8 mouse cellular contexts compared by ENCODE assay signal in the genomic region with DNA sequence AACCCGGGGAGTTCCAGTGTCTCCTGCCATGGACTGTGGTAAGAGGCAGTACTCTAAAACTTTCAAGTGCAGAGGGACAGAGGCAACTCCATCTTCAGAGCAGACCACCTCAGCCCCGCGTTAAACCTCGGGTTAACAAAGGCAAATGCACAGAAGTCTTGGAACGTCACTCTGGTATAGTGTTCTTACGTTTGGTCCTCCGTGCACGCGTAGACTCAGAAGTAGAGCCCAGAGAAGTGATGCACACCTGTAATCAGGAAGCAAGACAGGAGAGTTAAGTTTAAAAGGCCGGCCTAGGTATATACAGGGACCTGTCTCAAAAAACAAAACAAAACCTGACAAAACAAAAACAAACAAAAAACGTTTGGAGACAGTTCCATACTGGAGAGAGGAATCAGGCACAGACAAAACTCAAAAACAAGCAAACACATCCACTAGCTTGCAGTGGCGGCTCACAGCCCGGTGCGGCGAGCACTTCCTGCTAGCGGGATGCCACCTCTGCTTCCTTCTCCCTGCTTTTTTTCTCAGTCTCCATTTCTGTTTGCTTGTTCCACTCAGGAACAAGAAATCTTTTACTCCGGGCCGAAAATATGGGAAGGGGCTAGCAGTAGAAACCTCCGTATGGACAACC. TPM values are rescaled to one million over a fixed set of nuclear protein-coding genes. Genes with fewer than 3 reads are reported as not detected.
A peak's percentile ranks its signal among the peaks of the same experiment; 100 is the strongest.
DNase-seq lines count a peak whose midpoint lies in the region; ATAC-seq and TF ChIP-seq lines count a peak whose summit lies in the region.

No protein-coding gene starts in this region.

- TF ChIP-seq CTCF in intestine, postnatal 0 days (IDR thresholded peaks at IDR 0.05; ENCODE audit: low read depth) = no peak

- intact Hi-C loops in left cerebral cortex, postnatal 4 days (cut with DNase I) = no loop called here

- no peaks in the 10 kb centered on the region for H3K27me3 ChIP-seq in intestine, postnatal 0 days (replicated peaks; ENCODE audit: control insufficient read depth, insufficient read depth, low read length)
- H3K27me3 ChIP-seq in stomach, embryonic 15.5 days (replicated peaks) = no peaks in the 10 kb centered on the region

- peak overlapping the region; percentile 80 for H3K4me2 ChIP-seq in intestine, postnatal 0 days (replicated peaks; ENCODE audit: low read depth)
- peak overlapping the region; percentile 76 for H3K4me2 ChIP-seq in stomach, embryonic 15.5 days

- peaks cover 6% of the 10 kb centered on the region for H3K4me1 ChIP-seq in brown adipose tissue, adult 24 weeks (ENCODE audit: control insufficient read depth, insufficient read depth, insufficient read length, low read length)
- no peaks in the 10 kb centered on the region; the same call in 1 of the 2 replicates for H3K4me1 ChIP-seq in intestine, postnatal 0 days (replicated peaks; ENCODE audit: control insufficient read depth, insufficient read depth, low read length)
- H3K4me1 ChIP-seq in stomach, embryonic 15.5 days = peaks cover 4% of the 10 kb centered on the region

- DNase-seq in left cerebral cortex, postnatal 4 days = peak; percentile 25
- no peak for DNase-seq in left cerebral cortex, adult 8-10 months (ENCODE audit: low spot score in 2 of 2)
- peak; percentile 39 for DNase-seq in forelimb bud, embryonic 11.5 days (ENCODE audit: low read depth, low spot score)
- DNase-seq in urinary bladder, postnatal 10 days (ENCODE audit: low spot score) = no peak

- 0 out of 2 replicates have a peak, but pooled peaks cover 13% of the 10 kb centered on the region for H3K9me3 ChIP-seq in intestine, postnatal 0 days (ENCODE audit: control insufficient read depth)
- 0 out of 2 replicates have a peak, but pooled peaks cover 2% of the 10 kb centered on the region for H3K9me3 ChIP-seq in stomach, embryonic 15.5 days

- peak overlapping the region; percentile 41; the same call in 1 of the 2 replicates for H3K9ac ChIP-seq in intestine, postnatal 0 days (ENCODE audit: low read depth, low read length)
- H3K9ac ChIP-seq in stomach, embryonic 15.5 days = no peak overlapping the region

- peak overlapping the region; percentile 61 for H3K4me3 ChIP-seq in brown adipose tissue, adult 24 weeks (ENCODE audit: insufficient read depth, low read depth, low read length)
- H3K4me3 ChIP-seq in intestine, postnatal 0 days (ENCODE audit: low read depth, low read length) = peak overlapping the region; percentile 66
- peak overlapping the region; percentile 70 for H3K4me3 ChIP-seq in stomach, embryonic 15.5 days (replicated peaks)

- ATAC-seq in intestine, postnatal 0 days = no peak
- peak; percentile 39; the same call in 1 of the 2 replicates for ATAC-seq in megakaryocyte, adult 5-6 weeks (ENCODE audit: poor library complexity, severe bottlenecking)
- ATAC-seq in stomach, embryonic 15.5 days (ENCODE audit: insufficient read depth, low FRiP score, low read depth) = no peak

- 0 out of 2 replicates have a peak, but pooled peaks cover 5% of the 10 kb centered on the region for H3K36me3 ChIP-seq in intestine, postnatal 0 days (ENCODE audit: control insufficient read depth, insufficient read depth)
- 0 out of 2 replicates have a peak, but pooled peaks cover 9% of the 10 kb centered on the region for H3K36me3 ChIP-seq in stomach, embryonic 15.5 days

- WGBS in intestine, postnatal 0 days = 10% methylated on average over 19 of the region's 19 CpGs
- 12% methylated on average over 19 of the region's 19 CpGs for WGBS in stomach, embryonic 15.5 days

- H3K27ac ChIP-seq in brown adipose tissue, adult 24 weeks (replicated peaks; ENCODE audit: low read depth, low read length) = peak overlapping the region; percentile 72; the same call in 1 of the 2 replicates
- H3K27ac ChIP-seq in intestine, postnatal 0 days (ENCODE audit: low read depth, low read length) = peak overlapping the region; percentile 58; the same call in 1 of the 2 replicates
- H3K27ac ChIP-seq in stomach, embryonic 15.5 days = peak overlapping the region; percentile 59; the same call in 1 of the 2 replicates

RNA-seq across cellular contexts. Expression of a gene that starts 5.5 kb away (rescaled TPM):
- 10 to 100 TPM; 22.5 to 29.0 TPM for total RNA-seq in left cerebral cortex, postnatal 4 days (2021)
- 10 to 100 TPM; 15.5 to 19.7 (median 17.9) TPM for total RNA-seq in left cerebral cortex, adult 8-10 months (2022)
- 13.9 and 15.4 TPM in 2 replicates for polyA plus RNA-seq in brown adipose tissue, adult 24 weeks (2012; ENCODE audit: insufficient read depth, insufficient read length, missing spikeins)
- polyA plus RNA-seq in intestine, postnatal 0 days (2015; fragmentation: Nextera tagmentation; extraction: Ambion mirVana) = 34.8 and 35.3 TPM in 2 replicates
- 47.7 and 48.0 TPM in 2 replicates for total RNA-seq in megakaryocyte, adult 5-6 weeks (2015)
- total RNA-seq in megakaryocyte, adult 5-6 weeks (2017) = 42.1 and 55.3 TPM in 2 replicates
- polyA plus RNA-seq in stomach, embryonic 15.5 days (2015; fragmentation: Nextera tagmentation; extraction: Ambion mirVana) = 52.6 and 55.5 TPM in 2 replicates

RNA-seq across cellular contexts. Expression of a gene that starts 5.6 kb away (rescaled TPM):
- total RNA-seq in left cerebral cortex, postnatal 4 days (2021) = 10 to 100 TPM; 30.5 to 36.7 TPM
- total RNA-seq in left cerebral cortex, adult 8-10 months (2022) = 10 to 100 TPM; 29.7 to 36.0 (median 33.1) TPM
- 38.0 and 43.0 TPM in 2 replicates for polyA plus RNA-seq in brown adipose tissue, adult 24 weeks (2012; ENCODE audit: insufficient read depth, insufficient read length, missing spikeins)
- polyA plus RNA-seq in intestine, postnatal 0 days (2015; fragmentation: Nextera tagmentation; extraction: Ambion mirVana) = 47.5 and 50.5 TPM in 2 replicates
- 29.1 and 30.6 TPM in 2 replicates for total RNA-seq in megakaryocyte, adult 5-6 weeks (2015)
- total RNA-seq in megakaryocyte, adult 5-6 weeks (2017) = 13.3 and 14.7 TPM in 2 replicates
- 83.6 and 84.8 TPM in 2 replicates for polyA plus RNA-seq in stomach, embryonic 15.5 days (2015; fragmentation: Nextera tagmentation; extraction: Ambion mirVana)

RNA-seq across cellular contexts. Expression of a gene that starts 25.6 kb away (rescaled TPM):
- total RNA-seq in left cerebral cortex, postnatal 4 days (2021) = 1 to 10 TPM; 3.4 to 4.0 TPM
- total RNA-seq in left cerebral cortex, adult 8-10 months (2022) = 10 to 100 TPM in 2 of 4 experiments, 1 to 10 TPM in 2; 3.4 to 11.1 (median 7.3) TPM
- polyA plus RNA-seq in brown adipose tissue, adult 24 weeks (2012; ENCODE audit: insufficient read depth, insufficient read length, missing spikeins) = 4.3 and 10.1 TPM in 2 replicates
- polyA plus RNA-seq in intestine, postnatal 0 days (2015; fragmentation: Nextera tagmentation; extraction: Ambion mirVana) = 35.3 and 40.4 TPM in 2 replicates
- 74.4 and 86.1 TPM in 2 replicates for total RNA-seq in megakaryocyte, adult 5-6 weeks (2015)
- 415 and 428 TPM in 2 replicates for total RNA-seq in megakaryocyte, adult 5-6 weeks (2017)
- 28.8 and 33.1 TPM in 2 replicates for polyA plus RNA-seq in stomach, embryonic 15.5 days (2015; fragmentation: Nextera tagmentation; extraction: Ambion mirVana)

Comparison
In these comparisons a context has a peak if more than half of its experiments do, and no peak if none do; other contexts are left out.
1. DNase-seq: peak in left cerebral cortex, postnatal 4 days (single experiment) and forelimb bud, embryonic 11.5 days (single experiment); none in left cerebral cortex, adult 8-10 months (0 of 2) and urinary bladder, postnatal 10 days (single experiment).
2. RNA of a gene that starts 25.6 kb away (total RNA-seq): 74.4 to 428 TPM in megakaryocyte, adult 5-6 weeks; 3.4 to 11.1 TPM in left cerebral cortex, adult 8-10 months and 3.4 to 4.0 TPM in left cerebral cortex, postnatal 4 days; every median in the first group is over 4 times any median in the second.
3. Peak in every context shown above with its lines, with median percentiles within 50 percentile points of each other: H3K27ac ChIP-seq and H3K4me3 ChIP-seq.